Mouse (Mus musculus) kidney, adult 8-10 months (tissue): ENCODE results near the gene Mif4gd.
A peak's percentile ranks its signal among the peaks of the same experiment; 100 is the strongest.
"Not testable (repeated sequence)": the region's sequence is repeated elsewhere in the genome, so short reads cannot be mapped to it uniquely, and the experiment has no call there.

Experiments
- DNase-seq, 2 experiments: peaks; one replicate each; pipeline ENCODE4 v3.0.0; 2022

Gene Mif4gd

DNA sequence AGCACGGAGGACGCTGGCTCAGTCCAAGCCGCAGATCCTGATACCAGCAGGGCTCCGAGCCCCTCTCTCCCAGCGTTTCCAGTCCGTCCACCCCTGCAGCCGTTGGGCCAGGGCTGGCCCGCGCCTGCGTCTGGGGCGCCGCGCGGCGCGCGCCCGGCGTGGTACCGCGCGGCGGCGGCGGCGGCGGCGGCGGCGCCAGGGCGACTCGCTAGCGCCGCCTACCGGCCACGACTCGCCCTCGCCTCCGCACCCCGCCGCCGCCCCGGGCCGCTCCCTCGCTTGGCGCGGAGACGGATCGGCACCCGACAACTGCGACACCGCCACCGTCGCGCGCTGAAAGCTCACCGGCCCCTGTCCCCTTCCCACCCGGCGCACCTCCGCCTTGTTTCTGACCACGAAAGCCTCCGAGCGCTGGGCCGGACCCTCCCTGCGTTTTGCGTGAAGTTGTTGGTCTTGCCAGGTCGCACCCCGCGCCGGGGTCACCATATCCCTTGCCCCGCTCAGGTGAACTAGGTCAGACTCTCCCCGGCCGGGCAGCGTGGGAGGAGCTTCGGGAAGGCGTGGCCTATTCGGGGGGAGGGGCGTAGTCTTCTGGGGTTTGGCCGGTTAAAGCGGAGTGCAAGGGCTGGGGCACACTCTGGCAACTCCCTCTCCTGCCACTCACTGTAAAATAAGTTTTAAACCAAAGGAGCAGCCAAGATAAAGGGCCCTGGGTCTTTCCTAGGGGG is at the start of gene Mif4gd:
Gene Mif4gd, minus strand, starts transcription at position 560 of the 728 bp plus-strand sequence.
- peak; percentile 95 to 97 for DNase-seq

DNA sequence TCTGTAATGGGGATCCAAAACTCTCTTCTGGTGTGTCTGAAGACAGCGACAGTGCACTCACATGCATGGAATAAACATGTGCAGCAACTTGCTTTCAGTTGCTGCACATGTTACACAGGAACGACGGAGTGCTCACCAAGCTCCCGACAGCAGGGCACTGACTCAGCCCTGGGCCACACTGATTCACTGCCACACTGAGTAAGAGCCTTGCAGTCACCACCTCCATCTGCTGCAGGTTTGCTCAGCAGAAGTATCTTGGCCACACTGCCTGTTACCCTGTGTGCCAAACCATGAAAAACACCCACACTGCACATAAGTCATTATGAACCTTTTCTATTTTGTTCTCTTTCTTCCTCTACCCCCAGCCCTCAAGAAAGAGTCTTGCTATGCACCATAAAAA is 47.6 kb upstream of the Mif4gd start:
- no peak for DNase-seq

DNA sequence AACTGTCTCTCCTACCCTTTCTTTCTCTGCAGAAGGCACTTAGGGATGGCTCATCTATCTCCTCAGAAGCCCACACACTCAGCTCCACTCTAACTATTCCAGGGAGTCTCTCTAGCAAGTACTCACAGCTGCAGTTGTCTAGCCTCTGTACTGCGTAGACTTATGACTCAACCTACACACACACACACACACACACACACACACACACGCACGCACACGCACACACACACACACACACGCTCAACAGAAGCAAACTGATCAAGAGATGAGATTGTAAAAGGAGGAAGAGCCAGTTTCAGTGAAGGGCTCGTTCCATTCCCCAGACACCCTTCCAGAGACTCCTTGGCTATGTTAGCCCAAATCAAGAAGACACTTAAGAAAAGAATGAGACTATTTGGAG is 45.8 kb upstream of the Mif4gd start:
- no peak for DNase-seq

DNA sequence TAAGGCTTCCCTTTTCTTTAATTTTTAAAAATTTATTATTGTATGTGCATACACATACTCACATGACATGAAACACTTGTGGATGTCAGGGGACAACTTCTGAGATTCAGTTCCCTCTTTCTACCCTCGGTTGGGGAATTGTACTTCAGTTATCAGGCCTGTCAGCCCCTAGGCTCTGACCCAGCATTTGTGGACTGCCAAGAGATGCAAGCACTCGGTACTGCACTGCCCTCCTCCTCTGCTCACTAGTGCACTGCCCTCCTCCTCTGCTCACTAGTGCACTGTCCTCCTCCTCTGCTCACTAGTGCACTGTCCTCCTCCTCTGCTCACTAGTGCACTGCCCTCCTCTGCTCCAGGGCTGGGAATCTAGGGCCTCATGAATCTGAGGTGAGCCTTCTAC is 41.4 kb upstream of the Mif4gd start:
- DNase-seq, result no peak

DNA sequence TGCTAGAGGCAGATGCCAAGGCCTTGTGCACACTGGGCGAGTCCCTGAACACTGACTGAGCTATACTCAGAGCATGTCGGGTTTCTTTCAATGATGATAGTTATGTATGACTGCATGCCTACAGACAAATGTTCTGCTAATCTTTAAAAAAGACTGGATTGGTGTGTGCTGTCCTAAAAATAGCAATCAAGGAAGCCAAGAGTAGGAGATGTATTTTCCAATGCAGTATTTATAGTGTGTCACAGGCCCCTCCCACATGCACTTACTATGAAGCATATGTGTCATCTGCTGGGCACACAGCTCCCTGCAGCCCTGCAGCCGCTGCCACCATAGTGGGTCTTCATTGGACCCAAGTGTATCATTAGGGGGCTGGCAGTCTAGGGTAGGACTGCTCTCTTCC is 40.4 kb upstream of the Mif4gd start:
- no peak for DNase-seq

DNA sequence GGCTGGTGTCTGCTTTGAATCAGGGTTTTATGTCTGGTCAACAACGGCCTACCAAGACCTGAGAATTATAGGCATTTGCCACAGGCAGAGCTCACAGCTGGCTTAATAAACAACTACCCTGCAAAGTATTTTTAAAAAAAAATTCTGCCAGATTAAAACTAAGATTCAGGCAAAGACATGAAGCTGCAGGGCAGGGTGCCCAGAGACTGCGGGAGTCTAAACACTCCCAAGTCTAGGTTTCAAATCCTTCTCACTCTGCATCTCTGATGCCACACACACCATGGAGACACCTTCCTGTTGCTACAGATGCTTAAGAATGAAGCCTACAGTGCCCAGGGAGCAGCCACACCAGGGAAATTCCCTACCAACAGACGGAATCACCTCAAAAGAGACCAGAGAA is 38.9 kb upstream of the Mif4gd start:
- no peak for DNase-seq

DNA sequence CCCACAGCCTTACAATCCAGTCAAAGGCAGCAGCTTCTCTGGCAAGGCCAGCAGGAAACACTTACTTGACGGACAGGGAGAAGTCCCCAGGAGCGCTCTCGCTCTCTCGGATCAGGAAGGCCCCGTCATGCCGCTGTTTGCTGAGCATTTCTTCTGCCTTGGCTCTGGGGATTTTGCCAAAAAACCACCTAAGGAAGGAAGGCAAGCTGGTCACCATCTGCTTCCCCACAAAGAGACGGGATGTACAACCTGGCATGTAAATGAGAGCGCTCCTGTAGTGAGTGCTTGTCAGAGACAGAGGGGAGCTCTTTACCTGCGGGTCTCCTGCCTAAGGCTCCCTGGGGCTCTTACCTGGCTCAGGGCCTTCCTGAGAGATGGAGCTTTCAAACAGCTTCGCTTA is 36.9 kb upstream of the Mif4gd start:
- peak in 1 of 2 experiments; percentile 30 for DNase-seq

DNA sequence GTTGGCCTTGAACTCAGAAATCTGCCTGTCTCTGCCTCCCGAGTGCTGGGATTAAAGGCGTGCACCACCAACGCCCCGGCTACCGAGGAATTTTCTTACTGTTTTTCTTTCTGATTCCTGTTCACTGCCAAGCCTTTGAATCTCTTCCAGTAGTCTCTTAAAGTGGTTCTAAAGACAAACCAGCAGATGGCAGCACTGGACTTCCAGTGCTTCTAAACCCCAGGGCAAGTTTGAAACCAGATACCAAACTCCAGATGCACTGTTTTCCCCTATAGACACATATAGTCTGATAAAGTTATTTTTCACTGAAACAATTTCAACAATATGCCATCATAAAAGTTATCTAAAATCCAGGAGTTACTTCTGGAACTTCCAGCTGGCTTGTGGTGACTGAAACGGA is 34.7 kb upstream of the Mif4gd start:
- peak; percentile 39 to 44 for DNase-seq

DNA sequence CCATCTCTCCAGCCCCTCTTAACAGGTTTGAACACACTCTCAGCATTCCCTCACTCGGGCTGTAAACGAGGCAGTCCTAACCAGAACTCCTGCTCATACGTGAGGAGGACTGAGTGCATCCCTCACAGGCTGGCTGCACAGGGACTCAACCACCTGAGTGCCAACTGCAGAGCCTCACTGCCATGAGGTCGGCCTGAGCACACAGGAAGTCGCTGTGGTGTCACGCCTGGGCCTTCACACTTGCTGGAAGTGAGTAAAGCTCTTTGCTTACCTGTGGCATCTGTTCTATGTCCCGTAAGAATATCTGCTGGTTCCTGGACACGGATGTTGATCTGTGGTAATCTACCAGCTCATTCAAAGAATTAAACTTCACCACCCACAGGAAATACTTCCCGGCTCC is 33.7 kb upstream of the Mif4gd start:
- no peak for DNase-seq

DNA sequence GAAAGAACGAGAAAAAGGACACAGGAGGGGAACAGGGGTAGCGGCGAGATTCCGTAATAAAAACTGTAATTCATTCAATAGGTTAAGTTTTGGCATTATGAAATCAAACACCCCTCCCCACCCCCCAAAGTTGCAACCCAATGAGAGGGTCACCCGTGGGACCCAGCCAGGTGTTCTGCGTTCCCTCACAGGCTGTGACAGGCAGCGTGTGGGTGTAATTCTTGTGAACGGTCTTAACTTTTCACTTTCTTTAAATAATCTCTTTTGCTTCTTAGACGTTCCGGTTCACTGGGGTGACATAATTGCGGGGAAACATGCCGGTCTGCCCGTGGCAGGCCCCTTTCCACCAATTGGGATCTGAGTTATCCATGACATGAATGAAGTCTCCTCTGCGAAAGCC is 32.7 kb upstream of the Mif4gd start:
- not testable (repeated sequence) for DNase-seq

DNA sequence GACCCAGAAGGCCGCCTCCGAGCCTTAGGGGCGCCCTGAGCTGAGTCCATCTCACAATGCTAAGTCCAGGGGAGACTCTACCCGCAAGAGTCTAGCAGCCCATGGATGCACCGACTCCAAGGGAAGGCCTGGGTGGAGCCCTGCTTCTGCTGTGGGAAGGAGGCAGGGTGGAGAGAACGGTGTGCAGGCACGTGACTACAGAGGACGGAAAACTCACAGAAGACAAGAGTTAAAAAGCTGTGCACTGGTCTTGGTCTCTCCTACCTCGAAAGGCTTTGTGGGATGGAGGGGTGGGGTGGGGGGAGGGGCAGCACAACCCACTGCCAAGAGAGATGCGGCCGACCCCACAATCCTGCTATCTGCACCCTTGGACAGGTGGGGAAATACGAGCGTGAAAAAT is 31.5 kb upstream of the Mif4gd start:
- no peak for DNase-seq

DNA sequence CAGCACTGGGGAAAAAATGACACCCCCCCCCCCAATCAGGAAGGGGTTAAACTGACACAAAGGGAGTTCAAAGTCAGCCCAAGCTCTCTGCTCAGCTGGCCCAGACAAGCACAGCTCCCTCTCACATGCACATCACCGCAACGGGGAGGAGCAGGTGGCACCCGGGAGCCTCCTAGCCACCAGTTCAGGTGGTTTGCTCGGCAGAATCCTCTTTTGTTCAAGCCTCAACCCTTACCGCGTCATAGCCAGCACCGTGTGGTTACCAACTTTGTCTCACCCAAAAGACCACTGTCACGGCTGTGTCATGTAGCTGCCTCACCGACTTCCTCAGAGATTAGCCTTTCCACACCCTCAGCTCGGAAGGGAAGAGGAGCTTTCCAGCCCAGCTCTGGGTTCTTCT is 30.5 kb upstream of the Mif4gd start:
- DNase-seq, result no peak

DNA sequence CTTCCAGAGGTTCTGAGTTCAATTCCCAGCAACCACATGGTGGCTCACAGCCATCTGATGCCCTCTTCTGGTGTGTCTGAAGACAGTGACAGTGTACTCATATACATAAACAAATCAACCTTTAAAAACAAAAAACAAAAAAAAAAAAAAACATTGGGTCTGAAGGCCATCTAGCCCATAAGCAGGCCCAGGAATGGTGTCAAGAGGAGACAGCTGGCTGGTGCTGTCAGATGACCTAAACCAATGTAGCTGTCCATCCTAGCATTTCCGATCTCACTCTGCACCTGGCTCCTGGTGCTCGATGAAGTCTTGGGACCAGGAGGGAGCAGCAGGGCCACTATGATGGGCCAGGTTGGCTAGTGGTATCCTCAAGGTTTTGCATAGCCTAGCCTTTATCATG is 29.9 kb upstream of the Mif4gd start:
- DNase-seq, result no peak

DNA sequence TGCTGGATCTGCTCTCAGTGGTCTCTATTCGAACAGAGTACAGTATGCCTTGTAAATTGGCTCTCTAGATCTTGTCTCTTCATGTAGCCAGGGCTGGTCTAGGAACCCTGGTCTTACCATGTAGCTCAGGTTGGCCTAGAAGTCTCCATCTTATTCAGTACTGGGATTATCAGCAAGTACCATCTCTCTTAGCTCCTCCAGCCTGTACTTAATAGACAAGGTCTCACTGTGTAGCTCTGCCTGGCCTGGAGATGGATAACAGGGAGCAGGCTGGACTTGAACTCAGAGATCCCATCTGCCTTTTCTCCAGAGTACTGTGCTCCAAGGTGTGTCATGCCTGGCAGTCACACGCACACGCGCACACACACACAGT is 28.9 kb upstream of the Mif4gd start:
- DNase-seq, result no peak

DNA sequence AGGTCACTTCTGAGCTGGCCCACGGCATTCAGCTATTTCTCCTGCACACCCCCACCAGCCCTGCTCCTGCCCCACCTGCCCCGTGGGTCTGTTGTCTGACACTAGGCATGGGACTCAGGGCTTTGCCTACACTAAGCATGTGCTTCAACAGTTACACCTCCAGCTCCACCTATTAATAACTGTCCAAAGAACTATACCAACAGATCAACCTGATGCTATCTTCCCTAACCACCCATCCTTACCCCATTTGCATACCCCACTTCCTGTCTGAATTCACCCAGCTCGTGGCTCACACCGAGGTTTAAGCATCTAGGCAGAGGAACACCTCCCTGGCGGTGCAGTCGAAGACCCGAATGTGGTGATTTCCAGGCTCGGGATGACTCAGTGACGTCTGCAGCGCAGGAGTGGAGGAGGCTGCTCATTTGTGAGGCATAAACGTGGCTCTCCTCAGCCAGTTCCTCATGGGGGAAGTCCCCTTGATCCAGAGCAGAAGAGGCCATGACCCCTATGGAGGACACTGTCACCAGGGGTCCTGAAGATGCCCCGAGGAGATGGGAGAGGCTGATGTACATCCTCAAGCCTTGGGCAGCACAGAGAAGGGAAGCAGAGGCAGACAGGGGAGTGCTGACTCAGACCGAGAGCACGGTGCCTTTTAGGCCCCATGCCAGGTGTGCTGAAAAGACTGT is 28.4 kb upstream of the Mif4gd start:
- DNase-seq, result no peak

DNA sequence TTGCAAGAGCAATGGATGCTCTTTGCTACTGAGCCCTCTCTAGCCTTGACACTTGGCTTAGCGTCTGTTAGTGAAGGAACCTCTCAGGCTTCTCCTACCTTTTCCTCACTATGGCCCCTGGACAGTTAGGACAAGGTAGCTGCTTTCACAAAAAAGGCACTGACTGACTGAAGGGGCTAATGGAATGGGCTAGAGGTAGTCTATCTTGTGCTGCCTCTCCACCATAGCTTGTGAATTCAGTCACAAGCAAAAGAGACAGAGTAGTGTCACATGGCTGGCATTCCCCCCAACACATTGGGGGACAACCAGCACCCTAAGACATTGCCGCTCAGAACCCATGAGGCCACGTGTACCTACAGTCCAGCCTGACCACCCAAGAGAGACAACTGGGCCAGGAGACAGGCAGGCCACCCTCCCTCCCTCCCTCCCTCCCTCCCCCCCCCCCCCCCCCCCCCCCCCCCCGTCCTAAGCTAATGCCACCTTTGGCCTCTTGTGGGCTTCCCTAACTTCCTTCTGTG is 27.6 kb upstream of the Mif4gd start:
- no peak for DNase-seq

DNA sequence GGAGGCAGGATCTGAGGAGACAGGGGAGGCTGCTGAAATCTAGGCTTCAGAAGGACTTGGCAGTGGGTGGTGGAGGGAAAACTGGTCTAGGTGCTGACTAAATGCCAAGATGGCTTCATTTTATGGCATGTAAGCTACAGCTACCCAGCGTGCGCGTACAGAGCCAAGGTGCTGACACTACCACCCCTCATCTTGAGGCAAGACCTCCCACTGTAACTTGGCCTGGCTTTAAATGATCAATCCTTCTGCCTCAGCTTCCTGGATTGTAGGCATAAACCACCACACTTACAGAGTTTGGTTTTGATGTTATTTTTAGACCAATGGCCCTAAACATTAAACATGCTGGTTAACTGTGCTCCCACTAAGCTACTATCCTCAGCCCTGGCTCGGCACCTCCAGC is 26.8 kb upstream of the Mif4gd start:
- DNase-seq, result no peak

DNA sequence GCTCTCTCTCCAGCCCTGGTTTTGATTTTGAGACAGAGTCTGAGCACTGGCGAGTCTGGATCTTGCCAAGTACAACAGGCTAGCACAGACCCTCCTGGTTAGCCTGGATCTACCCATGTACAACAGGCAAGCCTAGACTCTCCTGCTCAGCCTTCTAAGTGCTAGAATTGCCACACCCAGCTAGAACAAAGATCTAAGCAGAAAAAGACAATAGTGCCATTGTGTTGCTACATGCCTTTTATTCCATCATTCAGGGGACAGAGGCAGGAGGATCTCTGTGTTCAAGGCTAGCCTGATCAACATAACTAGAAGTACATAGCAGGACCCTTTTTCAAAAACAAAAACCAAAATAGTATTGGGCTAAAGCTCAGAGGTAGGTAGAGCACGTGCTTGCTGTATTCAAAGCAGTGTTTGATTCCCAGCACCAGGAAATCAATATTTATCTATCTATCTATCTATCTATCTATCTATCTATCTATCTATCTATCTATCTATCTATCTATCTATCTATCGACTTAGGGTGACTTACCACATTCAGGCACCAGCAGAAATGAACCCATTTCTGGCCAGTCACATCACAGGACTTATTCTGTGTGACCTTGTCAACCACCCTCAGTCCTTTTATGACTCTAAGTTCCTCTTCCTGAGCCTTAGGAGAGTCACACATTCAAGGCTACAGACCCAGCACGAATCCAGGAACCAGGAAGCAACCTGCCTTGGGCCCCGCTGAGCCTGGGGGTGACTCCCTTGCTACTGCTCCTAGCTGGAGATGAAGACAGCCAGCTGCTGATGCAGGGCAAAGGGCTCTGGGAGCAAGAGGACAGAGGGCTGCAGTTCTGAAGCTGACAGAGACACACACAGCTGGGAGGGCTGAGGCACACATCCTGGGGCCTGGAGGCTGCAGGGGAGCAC is 26.0 kb upstream of the Mif4gd start:
- DNase-seq, result no peak

DNA sequence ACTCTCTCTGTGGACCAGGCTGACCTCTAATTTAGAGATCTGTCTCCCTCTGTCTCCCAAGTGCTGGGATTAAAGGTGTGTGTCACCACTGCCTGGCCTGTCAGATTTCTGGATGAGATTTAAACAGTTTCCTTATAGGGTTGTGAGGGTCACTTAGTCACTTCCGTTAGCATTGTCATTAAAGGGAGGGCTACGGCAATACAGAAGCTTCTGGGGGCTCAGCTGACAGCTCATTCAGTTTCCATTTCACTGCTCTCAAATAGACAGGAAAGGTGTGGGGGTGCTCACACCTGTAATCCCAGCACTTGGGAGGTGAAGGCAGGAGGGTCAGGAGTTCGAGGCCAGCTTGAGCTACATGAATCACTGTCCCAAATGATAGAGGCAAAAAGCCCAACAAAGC is 24.2 kb upstream of the Mif4gd start:
- no peak for DNase-seq

DNA sequence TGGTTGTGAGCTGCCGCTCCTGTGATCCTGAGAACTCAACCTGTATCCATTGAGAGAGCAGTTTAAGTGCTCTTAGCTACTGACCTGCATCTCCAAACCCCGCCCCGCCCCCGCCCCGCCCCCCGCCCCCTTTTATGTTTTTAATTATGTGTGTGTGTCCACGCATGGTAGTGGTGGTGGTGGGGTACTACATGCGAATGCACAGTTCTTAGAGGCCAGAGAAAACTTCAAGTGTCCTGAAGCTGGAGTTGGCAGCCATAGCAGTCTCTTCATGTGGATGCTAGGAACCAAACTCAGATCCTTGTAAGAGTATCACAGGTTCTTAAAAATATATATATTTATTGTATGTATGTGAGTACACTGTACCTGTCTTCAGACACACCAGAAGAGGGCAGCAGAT is 22.7 kb upstream of the Mif4gd start:
- no peak for DNase-seq

DNA sequence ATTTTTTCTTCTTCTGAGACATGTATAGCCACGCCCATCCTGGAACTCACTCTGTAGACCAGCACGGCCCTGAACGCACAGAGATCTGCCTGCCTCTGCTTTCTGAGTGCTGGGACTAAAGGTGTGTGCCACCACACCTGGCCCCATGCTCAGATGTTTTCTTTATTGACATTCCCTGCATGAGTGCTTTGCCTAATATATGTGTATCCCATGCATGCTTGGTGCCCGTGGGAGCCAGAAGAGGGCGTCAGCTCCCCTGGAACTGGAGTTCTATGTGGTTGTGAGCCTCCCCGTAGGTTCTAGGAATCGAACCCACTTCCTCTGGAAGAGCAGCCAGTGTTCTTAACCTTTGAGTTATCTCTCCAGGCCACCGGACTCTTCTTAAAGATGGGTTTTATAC is 22.3 kb upstream of the Mif4gd start:
- DNase-seq, result no peak

DNA sequence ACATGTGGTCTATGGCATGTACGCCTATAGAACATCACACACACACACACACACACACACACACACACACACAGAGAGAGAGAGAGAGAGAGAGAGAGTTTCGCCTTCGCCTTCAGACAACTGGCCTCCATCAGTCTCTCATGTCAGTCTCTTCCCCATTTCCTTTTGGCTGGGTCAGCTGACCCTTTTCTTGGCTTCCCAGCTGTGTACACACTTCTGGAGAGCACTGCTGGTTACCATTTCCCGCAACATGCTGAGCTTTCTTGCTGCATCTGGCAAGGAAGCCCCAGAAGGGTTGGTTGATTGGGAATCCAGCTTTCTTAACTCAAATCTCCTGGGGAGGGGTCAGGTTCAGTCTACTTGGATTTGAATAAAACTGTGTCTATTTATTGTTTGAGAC is 21.3 kb upstream of the Mif4gd start:
- DNase-seq, result no peak

DNA sequence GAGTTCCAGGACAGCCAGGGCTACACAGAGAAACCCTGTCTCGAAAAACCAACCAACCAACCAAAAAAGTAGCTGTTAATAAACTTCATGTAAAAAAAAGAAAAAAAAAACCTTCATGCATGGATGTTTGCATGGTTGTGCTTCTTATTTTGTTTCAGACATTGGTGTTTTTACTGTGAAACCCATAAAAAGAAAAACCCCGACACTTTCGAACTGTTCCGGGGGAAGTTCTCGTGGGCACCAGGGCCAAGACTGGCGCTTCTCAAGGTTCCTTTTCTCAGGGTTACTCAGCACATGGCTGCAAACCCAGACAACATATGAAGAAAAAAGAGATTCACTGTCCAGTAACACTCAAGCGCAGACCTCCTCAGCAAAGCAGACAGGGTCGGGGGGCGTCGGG is 20.1 kb upstream of the Mif4gd start:
- no peak for DNase-seq

DNA sequence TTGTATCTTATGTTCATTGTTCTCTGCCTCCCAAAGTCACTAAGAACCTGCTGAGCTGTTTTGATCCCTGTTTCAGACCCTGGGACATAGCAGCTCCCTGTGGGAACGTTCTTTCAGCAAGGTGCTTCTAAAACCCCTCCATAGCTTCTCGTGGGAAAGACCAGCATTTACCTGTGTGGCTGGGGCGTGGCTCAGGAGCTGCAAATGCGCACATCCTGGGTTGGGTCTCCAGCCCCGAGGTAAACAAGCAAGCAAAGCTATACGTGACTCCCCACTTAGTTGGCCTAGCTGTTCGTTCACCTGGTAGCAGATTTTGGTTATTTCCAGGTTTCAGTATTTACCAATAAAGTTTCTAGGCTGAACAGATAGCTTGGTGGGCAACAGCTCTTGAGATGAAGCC is 19.5 kb upstream of the Mif4gd start:
- DNase-seq, result no peak
